Comparison of ENCODE assay signal across 32 mouse cellular contexts in genomic region chr3:101049997-101050396, GRCm38 (mm10). TPM values are rescaled to one million over a fixed set of nuclear protein-coding genes. Genes with fewer than 3 reads are reported as not detected.
"Had no signal": no experiment of that assay in that cellular context is flagged by ENCODE, and none has a peak within 500 bp of the region (broad histone marks: within the 10 kb centered on the region; RNA-seq: fewer than 3 reads in every experiment).

No protein-coding gene starts in this region.

- DNase-seq: left cerebral cortex, postnatal 4 days; liver; liver, embryonic 13.5 days; liver, postnatal 0 days; lung, adult 18-20 months; lung, adult 2 months; lung, embryonic 14.5 days; lung, postnatal 10 days; lung, postnatal 14 days; lung, postnatal 36 days; lung, postnatal 4 days; midbrain, embryonic 14.5 days had no signal

- H3K27me3 ChIP-seq: limb, embryonic 12.5 days; limb, embryonic 13.5 days; limb, embryonic 15.5 days; liver, embryonic 12.5 days; liver, embryonic 13.5 days; liver, embryonic 15.5 days; lung, embryonic 15.5 days; midbrain, embryonic 12.5 days; midbrain, embryonic 15.5 days; neural tube, embryonic 12.5 days had no signal

- H3K9ac ChIP-seq: limb, embryonic 12.5 days; limb, embryonic 13.5 days; limb, embryonic 15.5 days; liver, embryonic 12.5 days; liver, embryonic 13.5 days; liver, embryonic 14.5 days; liver, embryonic 15.5 days; liver, postnatal 0 days; lung, embryonic 14.5 days; lung, embryonic 15.5 days; midbrain, embryonic 12.5 days; midbrain, embryonic 15.5 days; neural tube, embryonic 12.5 days had no signal

- H3K36me3 ChIP-seq: liver, embryonic 12.5 days; liver, embryonic 13.5 days; liver, embryonic 15.5 days; midbrain, embryonic 15.5 days had no signal

- H3K4me2 ChIP-seq: limb, embryonic 12.5 days; limb, embryonic 13.5 days; limb, embryonic 15.5 days; liver, embryonic 11.5 days; liver, embryonic 12.5 days; liver, embryonic 13.5 days; liver, embryonic 15.5 days; lung, embryonic 14.5 days; lung, embryonic 15.5 days; midbrain, embryonic 12.5 days; midbrain, embryonic 15.5 days; neural tube, embryonic 12.5 days had no signal

- H3K4me1 ChIP-seq: limb, embryonic 12.5 days; liver, embryonic 12.5 days; liver, embryonic 13.5 days; liver, embryonic 15.5 days; megakaryocyte, embryonic 14.5 days had no signal

- H3K9me3 ChIP-seq: limb, embryonic 10.5 days; limb, embryonic 12.5 days; limb, embryonic 13.5 days; limb, embryonic 15.5 days; liver, embryonic 12.5 days; liver, embryonic 13.5 days; liver, embryonic 15.5 days; lung, embryonic 15.5 days; megakaryocyte, embryonic 14.5 days; midbrain, embryonic 10.5 days; midbrain, embryonic 12.5 days; midbrain, embryonic 15.5 days; neural tube, embryonic 12.5 days had no signal

- ATAC-seq: liver, embryonic 12.5 days; liver, postnatal 0 days; lung, postnatal 0 days; midbrain, embryonic 15.5 days; midbrain, embryonic 16.5 days had no signal

- H3K27ac ChIP-seq: limb, embryonic 10.5 days; limb, embryonic 12.5 days; limb, embryonic 13.5 days; limb, embryonic 15.5 days; liver, embryonic 12.5 days; liver, embryonic 13.5 days; liver, embryonic 14.5 days; liver, embryonic 15.5 days; lung, embryonic 15.5 days; macrophage; midbrain, embryonic 10.5 days; midbrain, embryonic 12.5 days; midbrain, embryonic 15.5 days; neural tube, embryonic 12.5 days had no signal

- H3K4me3 ChIP-seq: limb, embryonic 10.5 days; limb, embryonic 12.5 days; limb, embryonic 13.5 days; limb, embryonic 15.5 days; liver, embryonic 12.5 days; liver, embryonic 13.5 days; liver, embryonic 15.5 days; lung, embryonic 15.5 days; megakaryocyte, embryonic 14.5 days; midbrain, embryonic 10.5 days; midbrain, embryonic 12.5 days; midbrain, embryonic 15.5 days; myocyte; neural tube, embryonic 12.5 days had no signal

RNA-seq across cellular contexts. Expression of gene Cd101, which starts 20.6 kb away (rescaled TPM):
- total RNA-seq: liver, adult 2 months; megakaryocyte-erythroid progenitor cell, adult 5-6 weeks had no signal
- polyA plus RNA-seq: liver, embryonic 11.5 days; midbrain, embryonic 12.5 days; midbrain, embryonic 14.5 days; midbrain, embryonic 15.5 days; midbrain, embryonic 16.5 days; myocyte had no signal
